Mouse (Mus musculus): ENCODE measurements around the gene Aox2.
A peak's percentile ranks its signal among the peaks of the same experiment; 100 is the strongest.

Gene Aox2

DNA sequence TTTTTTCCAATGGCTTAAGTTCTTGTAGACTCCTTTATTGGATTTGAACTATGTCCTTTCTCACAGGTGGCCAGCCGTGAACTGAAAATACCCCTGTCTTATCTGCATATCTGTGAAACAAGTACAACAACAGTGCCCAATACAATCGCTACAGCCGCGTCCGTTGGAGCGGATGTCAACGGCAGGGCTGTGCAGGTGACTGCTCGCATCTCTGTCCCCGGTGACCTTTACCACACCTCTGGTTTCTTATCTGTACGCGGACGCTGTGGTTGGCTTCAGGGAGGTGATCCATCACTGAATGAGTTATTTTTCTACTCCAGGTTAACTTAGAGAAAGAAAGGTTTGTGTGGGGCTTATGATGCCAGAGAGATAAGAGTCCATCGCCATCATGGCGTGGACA is 68.0 kb downstream of the Aox2 start:
- DNase-seq (ENCODE audit: low spot score) = no peak

GRCm38 (mm10) chr1:58348712-58349111 is 70.6 kb downstream of the Aox2 start:
- DNase-seq (ENCODE audit: low spot score) = no peak

- no peak for DNase-seq (ENCODE audit: low spot score)
Observed at GRCm38 (mm10) chr1:58353238-58353893, 75.2 kb downstream of the Aox2 start.

- DNase-seq (ENCODE audit: low spot score) = peak; percentile 64
Observed at GRCm38 (mm10) chr1:58358958-58359901, 81.1 kb downstream of the Aox2 start.

DNA sequence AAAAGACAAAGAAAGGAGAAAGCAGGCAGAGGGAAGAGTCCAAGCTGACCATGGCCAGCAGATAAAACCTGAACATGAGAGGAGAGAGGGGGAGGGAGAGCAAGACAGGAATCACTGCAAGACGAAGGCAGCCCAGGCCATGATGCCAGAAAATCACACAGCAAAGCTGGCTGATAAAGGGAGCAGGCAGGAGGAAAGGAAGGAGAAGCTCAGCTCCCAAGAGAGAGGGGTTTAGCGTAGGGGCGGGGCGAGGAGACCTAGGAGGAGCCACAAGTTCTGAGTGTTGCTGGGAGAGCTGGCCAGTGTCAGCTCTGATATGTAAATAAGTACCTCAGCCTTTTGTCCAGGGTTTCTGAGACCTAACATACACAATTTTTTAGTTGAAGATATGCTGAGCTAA is 84.2 kb downstream of the Aox2 start:
- DNase-seq (ENCODE audit: low spot score) = peak; percentile 44

- DNase-seq (ENCODE audit: low spot score) = no peak
Observed at GRCm38 (mm10) chr1:58364551-58364950, 86.4 kb downstream of the Aox2 start.

GRCm38 (mm10) chr1:58365829-58366228 is 87.7 kb downstream of the Aox2 start:
- DNase-seq (ENCODE audit: low spot score) = no peak

DNA sequence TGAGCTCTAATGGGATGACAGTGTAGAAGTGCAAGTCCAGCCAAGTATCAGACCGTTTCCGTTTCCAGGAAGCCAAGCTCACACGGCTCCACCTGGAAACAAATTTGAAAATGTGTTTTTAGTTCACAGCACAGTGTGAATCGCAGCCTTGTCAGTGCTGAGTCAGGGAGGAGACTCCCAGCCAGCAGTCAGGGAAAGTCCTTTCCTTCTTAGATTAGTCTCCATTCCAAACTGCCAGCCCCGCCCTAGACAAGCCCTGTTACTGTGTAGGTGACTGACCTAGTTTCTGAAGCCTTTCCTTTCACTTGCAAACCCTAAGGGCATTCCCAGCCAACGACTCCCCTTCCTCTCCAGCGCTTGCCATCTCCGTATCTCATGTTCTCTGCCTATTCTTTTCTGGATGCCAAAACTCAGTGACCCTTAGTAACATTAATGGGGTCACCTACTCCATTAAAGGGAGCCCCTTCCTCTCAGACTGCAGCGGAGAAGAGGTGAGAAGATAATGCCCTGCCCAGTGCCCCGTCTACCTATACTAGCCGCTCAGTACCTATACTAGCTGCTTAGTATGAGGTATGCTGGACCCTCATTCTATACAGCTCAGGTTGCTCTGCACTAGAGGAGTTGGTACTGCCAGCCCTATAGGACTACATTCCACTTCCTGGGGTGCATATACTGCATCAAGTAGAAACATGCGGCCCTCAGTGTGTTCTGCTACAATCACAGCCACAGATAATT is 88.8 kb downstream of the Aox2 start:
- no peak for DNase-seq (ENCODE audit: low spot score)

DNA sequence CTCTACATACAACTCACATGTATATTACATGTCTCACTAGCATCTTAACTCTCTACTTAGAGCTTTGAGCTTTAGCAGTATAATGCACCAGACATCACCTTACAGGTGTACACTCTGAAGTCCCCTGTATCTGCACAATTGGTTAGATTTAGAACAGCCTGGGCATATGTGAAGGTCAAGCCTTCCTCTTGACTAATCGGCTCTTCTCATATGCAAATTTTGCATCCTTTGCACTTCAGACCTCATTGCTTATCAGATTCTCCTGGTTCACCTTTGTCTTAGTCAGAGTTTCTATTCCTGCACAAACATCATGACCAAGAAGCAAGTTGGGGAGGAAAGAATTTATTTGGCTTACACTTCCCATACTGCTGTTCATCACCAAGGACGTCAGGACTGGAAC is 91.6 kb downstream of the Aox2 start:
- DNase-seq (ENCODE audit: low spot score) = no peak

GRCm38 (mm10) chr1:58374266-58374665 is 96.1 kb downstream of the Aox2 start:
- peak; percentile 69 for DNase-seq (ENCODE audit: low spot score)

DNA sequence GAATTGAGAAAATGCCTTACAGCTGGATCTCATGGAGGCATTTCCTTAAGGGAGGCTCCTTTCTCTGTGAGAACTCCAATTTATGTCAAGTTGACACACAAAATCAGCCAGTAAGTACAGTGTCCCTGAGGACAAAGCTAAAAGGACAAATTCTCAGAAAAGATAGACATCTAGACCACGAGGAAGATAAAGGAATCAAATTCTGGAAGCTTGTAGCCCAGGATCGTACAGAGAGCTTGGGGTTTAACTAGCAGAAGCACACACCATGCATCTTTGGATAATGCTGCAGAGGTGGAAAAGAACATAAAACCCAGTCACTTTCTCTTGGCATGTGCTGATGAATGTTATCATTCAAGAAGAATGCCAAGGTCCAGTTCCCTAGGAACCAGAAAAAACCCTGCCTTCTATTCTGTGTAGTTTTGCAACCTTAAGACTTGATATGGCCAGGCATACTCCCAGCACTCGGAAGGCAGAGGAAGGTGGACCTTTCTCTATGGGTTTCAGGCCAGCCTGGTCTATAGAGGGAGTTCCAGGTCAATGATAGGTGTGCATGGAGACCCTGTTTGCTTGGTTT is 97.5 kb downstream of the Aox2 start:
- DNase-seq (ENCODE audit: low spot score) = no peak

GRCm38 (mm10) chr1:58382586-58383281 is 104.6 kb downstream of the Aox2 start:
- no peak for DNase-seq (ENCODE audit: low spot score)

DNA sequence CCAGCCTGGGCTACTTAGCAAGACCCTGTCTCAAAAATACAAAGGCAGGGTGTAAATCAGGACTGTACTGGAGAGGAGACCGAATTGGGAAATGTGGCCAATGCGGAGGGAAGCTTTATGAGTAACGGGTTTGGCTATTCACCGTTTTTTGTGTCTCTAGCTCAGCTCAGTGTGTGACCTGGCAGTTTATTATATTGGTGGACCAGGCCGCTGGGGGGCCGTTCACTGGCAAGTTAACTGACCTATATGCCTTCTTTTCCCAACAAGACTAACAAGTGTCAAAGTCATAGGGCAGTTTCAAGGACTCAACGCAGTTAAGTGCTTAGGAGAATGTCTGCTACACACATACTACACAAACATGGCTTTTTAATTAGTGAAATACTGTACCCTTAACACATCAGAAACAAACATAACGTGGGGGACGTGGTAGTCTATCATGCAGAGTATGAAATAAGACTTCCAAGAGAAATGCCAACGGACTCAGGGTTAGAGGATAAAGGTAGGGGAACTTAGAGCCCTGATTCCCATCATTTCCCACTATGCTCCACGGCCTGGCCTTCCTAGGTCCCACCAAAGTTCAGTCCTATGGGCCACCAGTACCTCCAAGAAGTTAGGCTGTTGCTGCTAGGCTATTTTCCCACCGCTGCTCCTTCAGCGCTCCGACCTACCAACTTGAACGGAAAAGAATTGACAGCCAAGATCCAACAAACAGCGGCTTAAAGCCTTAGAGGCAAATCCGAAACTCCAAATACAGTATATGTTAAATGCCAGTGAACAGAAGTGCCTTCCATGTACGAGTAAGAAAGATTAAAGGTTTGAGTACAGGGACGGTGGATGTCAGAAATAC is 113.5 kb downstream of the Aox2 start:
- DNase-seq (ENCODE audit: low spot score) = no peak

DNA sequence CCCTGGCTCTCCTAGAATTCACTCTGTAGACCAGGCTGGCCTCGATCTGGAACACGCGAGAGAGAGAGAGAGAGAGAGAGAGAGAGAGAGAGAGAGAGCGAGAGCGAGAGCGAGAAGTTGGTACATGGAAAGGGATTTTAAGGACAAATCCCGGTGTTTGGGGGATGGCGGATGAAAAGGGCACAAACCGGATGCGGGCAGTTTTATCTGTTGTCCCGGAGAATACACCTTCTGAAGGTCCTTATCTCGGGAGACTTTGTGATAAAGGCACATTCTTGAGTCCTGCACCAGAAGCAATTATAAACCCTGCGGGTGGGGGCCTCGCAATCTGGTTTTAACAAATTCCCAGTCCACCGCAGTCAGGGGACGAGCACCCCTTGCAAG is 114.1 kb downstream of the Aox2 start:
- no peak for DNase-seq (ENCODE audit: low spot score)

DNA sequence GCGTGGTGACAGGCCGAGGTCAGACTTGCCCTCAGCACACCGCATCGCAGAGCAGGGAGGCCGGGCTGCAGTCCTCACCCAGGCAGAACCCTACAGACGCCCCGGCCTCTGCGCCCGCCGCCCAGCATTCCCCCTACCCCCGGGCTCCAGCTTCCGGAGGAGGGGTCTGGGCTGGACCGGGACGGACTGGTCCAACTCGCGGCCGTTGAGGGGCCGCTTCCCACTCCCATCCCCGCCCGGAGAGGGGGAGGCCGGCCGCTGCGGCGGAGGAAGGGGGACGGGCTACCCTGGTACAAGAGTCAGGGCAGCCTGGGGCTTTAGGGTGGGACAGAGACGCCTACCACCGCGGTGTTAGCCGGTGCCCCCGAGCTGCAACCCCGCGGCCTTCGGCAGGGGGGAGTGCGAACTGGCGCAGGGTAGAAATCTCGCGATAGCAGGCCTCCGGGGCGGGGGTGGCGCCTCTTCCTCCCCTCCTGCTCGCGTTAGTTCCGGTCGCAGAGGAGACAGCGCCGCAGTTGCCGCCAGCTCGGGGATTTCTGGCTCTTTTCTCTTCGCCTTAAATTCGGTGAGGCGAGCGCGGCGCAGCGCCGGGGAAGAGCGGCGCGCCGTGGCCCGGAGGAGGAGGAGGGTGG is 114.6 kb downstream of the Aox2 start, which contains the start of gene Bzw1:
Gene Bzw1, plus strand, starts transcription at position 247 of the 632 bp plus-strand sequence.
- peak; percentile 88 for DNase-seq (ENCODE audit: low spot score)

DNA sequence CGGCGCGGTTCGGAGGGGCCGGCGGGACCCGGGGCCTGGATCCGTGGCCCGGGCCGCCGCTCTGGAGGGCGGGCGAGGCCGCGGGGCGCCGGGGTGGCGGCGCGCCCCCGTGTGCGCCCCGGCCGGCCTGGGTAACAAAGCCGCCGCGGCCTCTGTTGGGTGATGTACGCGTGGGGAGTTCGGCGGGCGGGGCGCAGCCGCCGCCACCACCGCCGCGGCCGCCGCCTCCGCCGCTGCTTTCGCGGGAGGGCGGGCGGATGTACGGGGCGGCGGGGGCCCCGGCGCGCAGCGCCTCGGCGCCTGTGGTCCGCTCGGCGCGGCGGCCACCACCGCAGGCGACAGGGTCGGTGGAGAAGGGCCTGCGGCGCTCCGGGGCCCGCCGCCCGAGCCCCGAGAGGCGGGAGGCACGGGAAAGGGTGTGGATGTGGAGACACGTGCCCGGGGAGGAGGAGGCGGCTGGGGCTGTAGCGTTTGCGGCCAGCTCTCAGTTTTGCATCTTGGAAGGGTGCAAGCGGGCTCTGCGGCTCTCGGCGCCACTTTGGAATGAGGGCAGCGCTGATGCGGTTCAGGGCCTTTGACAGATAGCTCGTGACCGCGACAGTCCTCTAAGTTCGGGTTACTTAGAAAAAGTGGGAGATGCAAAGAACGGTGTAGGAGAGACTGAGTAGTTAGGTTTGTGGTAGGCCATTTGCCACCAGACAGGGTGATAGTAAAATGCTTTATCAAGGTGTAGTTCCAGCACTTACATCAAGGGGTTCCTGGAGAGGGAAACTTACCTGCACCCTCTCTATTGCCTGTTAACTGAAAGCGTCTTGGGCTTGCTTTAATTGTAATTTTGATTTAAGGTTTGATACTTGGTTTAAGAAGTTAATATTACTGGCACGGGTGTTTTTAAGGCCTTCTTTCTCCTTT is 115.4 kb downstream of the Aox2 start:
- DNase-seq (ENCODE audit: low spot score) = peak; percentile 26

GRCm38 (mm10) chr1:58395341-58395740 is 117.2 kb downstream of the Aox2 start:
- no peak for DNase-seq (ENCODE audit: low spot score)

GRCm38 (mm10) chr1:58396179-58396578 is 118.1 kb downstream of the Aox2 start:
- no peak for DNase-seq (ENCODE audit: low spot score)

- DNase-seq (ENCODE audit: low spot score) = no peak
Observed at GRCm38 (mm10) chr1:58397731-58398130, 119.6 kb downstream of the Aox2 start.

All from ovary, adult 18-20 months (tissue).